8 mouse cellular contexts compared by ENCODE assay signal in the genomic region with DNA sequence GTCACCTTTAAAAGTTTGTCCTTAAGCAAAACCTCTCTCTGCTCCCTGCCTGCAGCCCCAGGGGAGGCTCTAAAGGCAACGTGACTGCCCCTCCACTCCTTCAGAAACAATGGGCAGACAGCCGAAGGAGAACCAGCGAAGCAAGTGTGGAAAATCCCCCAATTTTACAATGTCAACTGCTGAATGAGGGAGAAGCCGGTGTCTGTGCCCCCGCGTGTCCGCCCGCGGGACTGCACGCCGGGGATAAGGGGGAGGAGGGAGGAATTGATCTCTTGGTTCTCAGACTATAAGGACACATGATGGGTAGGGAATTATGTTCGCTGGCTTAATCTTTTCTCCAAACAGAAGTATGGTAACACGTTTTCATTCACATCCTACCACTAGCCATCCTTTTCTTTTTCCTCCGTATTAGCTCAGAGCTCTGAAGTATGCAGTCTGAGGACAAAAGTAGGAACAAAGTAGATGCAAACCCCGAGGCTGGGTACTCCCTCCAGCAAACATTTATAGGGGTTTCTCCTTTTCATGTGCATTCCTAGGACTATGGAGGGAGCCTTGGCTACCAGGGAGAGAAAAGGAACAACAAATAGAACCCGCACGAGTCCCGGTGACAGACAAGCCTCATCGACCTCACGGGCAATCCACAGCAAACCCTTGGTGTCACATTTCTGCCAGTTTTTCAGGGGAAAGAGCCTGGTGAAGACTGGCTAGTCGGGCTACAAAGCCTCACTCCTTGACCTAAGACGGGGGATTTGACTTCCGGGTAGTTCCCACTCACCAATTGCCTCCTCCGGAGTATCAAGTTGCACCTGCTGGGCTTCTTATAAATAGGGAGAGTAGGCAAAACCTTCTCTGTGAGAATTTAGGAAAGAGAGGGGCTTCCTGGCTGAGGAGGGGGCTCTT. TPM values are rescaled to one million over a fixed set of nuclear protein-coding genes. Genes with fewer than 3 reads are reported as not detected.
DNase-seq lines count a peak whose midpoint lies in the region; ATAC-seq lines count a peak whose summit lies in the region.

No protein-coding gene starts in this region.

- no peaks in the 10 kb centered on the region for H3K36me3 ChIP-seq in hindbrain, embryonic 13.5 days

- 1% methylated on average over 24 of the region's 24 CpGs for WGBS in hindbrain, embryonic 13.5 days

- peak; percentile 50 for ATAC-seq in hindbrain, embryonic 13.5 days (ENCODE audit: low FRiP score)

- peak overlapping the region; percentile 27 for H3K4me3 ChIP-seq in hindbrain, embryonic 13.5 days

- peak overlapping the region; percentile 53 for H3K4me2 ChIP-seq in hindbrain, embryonic 13.5 days

- H3K27me3 ChIP-seq in hindbrain, embryonic 13.5 days: no peaks in the 10 kb centered on the region

- H3K9ac ChIP-seq in hindbrain, embryonic 13.5 days: peak overlapping the region; percentile 51

- H3K9me3 ChIP-seq in hindbrain, embryonic 13.5 days: no peaks in the 10 kb centered on the region

- H3K4me1 ChIP-seq in hindbrain, embryonic 13.5 days (replicated peaks): peaks cover 56% of the 10 kb centered on the region

- H3K27ac ChIP-seq in hindbrain, embryonic 13.5 days: peak overlapping the region; percentile 79

- DNase-seq in R1 (ENCODE audit: low read depth, low spot score): peak; percentile 92
- peak; percentile 95 to 96 for DNase-seq in cerebellum, postnatal 14 days
- DNase-seq in frontal cortex, postnatal 14 days (ENCODE audit: low spot score in 2 of 2): peak; percentile 88 to 92
- DNase-seq in layer of hippocampus, postnatal 25 days (ENCODE audit: extremely low spot score in 1 of 2, low spot score in 1 of 2): peak; percentile 91 to 92
- DNase-seq in lung, postnatal 14 days: peak; percentile 93
- DNase-seq in ovary, postnatal 36 days (ENCODE audit: low spot score): peak; percentile 93
- DNase-seq in thymus, postnatal 14 days: peak; percentile 95

RNA-seq across cellular contexts. Expression of a gene that starts 3.1 kb away (rescaled TPM):
- polyA plus RNA-seq in hindbrain, embryonic 13.5 days (2015; fragmentation: Nextera tagmentation; extraction: Ambion mirVana): 9.3 and 10.0 TPM in 2 replicates
- total RNA-seq in layer of hippocampus, postnatal 25 days (2021): 10 to 100 TPM; 40.9 to 43.0 TPM

Comparison
In these comparisons a context has a peak if more than half of its experiments do, and no peak if none do; other contexts are left out.
1. Peak in every context shown above with its lines: DNase-seq, ATAC-seq, H3K4me3 ChIP-seq and H3K27ac ChIP-seq.